ENCODE assay signal across 17 mouse cellular contexts in the genomic region with DNA sequence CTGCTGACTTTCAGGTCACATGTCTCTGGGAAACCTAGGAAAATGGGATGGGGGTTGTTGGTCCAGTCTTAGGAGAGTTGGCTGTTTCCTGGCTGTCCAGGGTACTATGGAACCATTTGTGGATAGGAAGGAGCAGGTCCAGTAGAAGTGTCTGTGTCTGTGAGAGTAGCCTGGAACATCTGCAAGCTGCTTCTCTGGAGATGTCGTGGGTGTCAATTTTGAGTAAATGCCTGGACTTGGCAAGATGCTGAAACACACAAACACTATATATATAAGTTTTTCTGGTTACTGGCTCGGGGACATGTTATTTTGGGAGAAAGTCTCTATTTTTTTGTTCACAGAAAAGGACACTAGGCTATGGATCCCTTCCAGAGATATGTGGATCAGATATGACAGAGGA. TPM values are rescaled to one million over a fixed set of nuclear protein-coding genes. Genes with fewer than 3 reads are reported as not detected.
"Had no signal": no experiment of that assay in that cellular context is flagged by ENCODE, and none has a peak within 500 bp of the region (broad histone marks: within the 10 kb centered on the region; RNA-seq: fewer than 3 reads in every experiment).

No protein-coding gene starts in this region.

- H3K4me1 ChIP-seq: neural tube, embryonic 12.5 days; neural tube, embryonic 13.5 days; neural tube, embryonic 15.5 days; stomach, embryonic 15.5 days had no signal

- H3K36me3 ChIP-seq: neural tube, embryonic 12.5 days; neural tube, embryonic 13.5 days; neural tube, embryonic 15.5 days; stomach, embryonic 15.5 days had no signal

- H3K4me2 ChIP-seq: neural tube, embryonic 12.5 days; neural tube, embryonic 13.5 days; neural tube, embryonic 15.5 days; stomach, embryonic 15.5 days had no signal

- H3K4me3 ChIP-seq: neural tube, embryonic 12.5 days; neural tube, embryonic 13.5 days; neural tube, embryonic 15.5 days; stomach, embryonic 15.5 days had no signal

- H3K27me3 ChIP-seq: neural tube, embryonic 12.5 days; neural tube, embryonic 13.5 days; neural tube, embryonic 15.5 days; stomach, embryonic 15.5 days had no signal

- H3K9me3 ChIP-seq: neural tube, embryonic 12.5 days; neural tube, embryonic 13.5 days; neural tube, embryonic 15.5 days; stomach, embryonic 15.5 days had no signal

- H3K9ac ChIP-seq: neural tube, embryonic 12.5 days; neural tube, embryonic 13.5 days; neural tube, embryonic 15.5 days; stomach, embryonic 15.5 days had no signal

- DNase-seq: retina, postnatal 1 day; right cerebral cortex, postnatal 14 days; right cerebral cortex, postnatal 25 days; spleen, adult 18-20 months; thymus, adult 18-20 months; thymus, adult 2 months; thymus, postnatal 14 days; thymus, postnatal 25 days; thymus, postnatal 36 days; thymus, postnatal 4 days had no signal

- H3K27ac ChIP-seq: neural tube, embryonic 12.5 days; neural tube, embryonic 13.5 days; neural tube, embryonic 15.5 days; stomach, embryonic 15.5 days had no signal

RNA-seq across cellular contexts. Expression of a gene that starts 49.0 kb away (rescaled TPM):
- polyA plus RNA-seq: neural tube, embryonic 11.5 days; neural tube, embryonic 13.5 days; neural tube, embryonic 15.5 days; spleen, adult 2 months; stomach, embryonic 14.5 days had no signal
